Mouse (Mus musculus): ENCODE measurements around the gene Rabgap1l. TPM values are rescaled to one million over a fixed set of nuclear protein-coding genes. Genes with fewer than 3 reads are reported as not detected.

Rabgap1l gene
- polyA plus RNA-seq, 1 experiment from 2014 or later = 12.0 TPM

- Histone ChIP-seq H3K9me3 (replicated peaks; ENCODE audit: low read length) (no peaks in the 10 kb centered on the region), H3K27me3 (ENCODE audit: insufficient read depth, low read length) (no peaks in the 10 kb centered on the region), H3K9ac (ENCODE audit: low read depth, low read length) (no peak overlapping the region), H3K36me3 (ENCODE audit: insufficient read depth, low read length) (no peaks in the 10 kb centered on the region), H3K4me1 (replicated peaks; ENCODE audit: insufficient read depth, low read length) (no peaks in the 10 kb centered on the region), H3K4me2 (ENCODE audit: low read length) (no peak overlapping the region), H3K4me3 (replicated peaks; ENCODE audit: low read depth, low read length) (no peak overlapping the region), H3K27ac (no peak overlapping the region)
- 82% methylated on average over 1 of the region's 1 CpGs for WGBS
- ATAC-seq (replicated peaks; ENCODE audit: low FRiP score, low read depth) (no peak), DNase-seq (ENCODE audit: low spot score) (no peak)
- no peak for TF ChIP-seq CTCF (IDR thresholded peaks at IDR 0.05; ENCODE audit: low read depth)
Measured at GRCm38 (mm10) chr1:160774166-160774565, 18.8 kb downstream of the Rabgap1l start.

- Histone ChIP-seq H3K4me3 (replicated peaks; ENCODE audit: low read depth, low read length) (no peak overlapping the region), H3K9ac (ENCODE audit: low read depth, low read length) (no peak overlapping the region), H3K4me2 (ENCODE audit: low read length) (no peak overlapping the region), H3K9me3 (replicated peaks; ENCODE audit: low read length) (no peaks in the 10 kb centered on the region), H3K4me1 (replicated peaks; ENCODE audit: insufficient read depth, low read length) (no peaks in the 10 kb centered on the region), H3K36me3 (ENCODE audit: insufficient read depth, low read length) (no peaks in the 10 kb centered on the region), H3K27me3 (ENCODE audit: insufficient read depth, low read length) (no peaks in the 10 kb centered on the region), H3K27ac (no peak overlapping the region)
- DNase-seq (ENCODE audit: low spot score) (no peak), ATAC-seq (replicated peaks; ENCODE audit: low FRiP score, low read depth) (no peak)
- WGBS = 86% methylated on average over 2 of the region's 2 CpGs
- no peak for TF ChIP-seq CTCF (IDR thresholded peaks at IDR 0.05; ENCODE audit: low read depth)
Measured at GRCm38 (mm10) chr1:160765565-160765964, 27.4 kb downstream of the Rabgap1l start.

- 25% methylated on average over 3 of the region's 3 CpGs for WGBS
- peak; percentile 59 for DNase-seq (ENCODE audit: low spot score)
Measured at GRCm38 (mm10) chr1:160758243-160758642, 34.8 kb downstream of the Rabgap1l start.

GRCm38 (mm10) chr1:160755359-160755758 lies 37.7 kb downstream of the Rabgap1l start:
- H3K4me2 ChIP-seq (ENCODE audit: low read length) = no peak overlapping the region
- no peak overlapping the region for H3K9ac ChIP-seq (ENCODE audit: low read depth, low read length)
- H3K36me3 ChIP-seq (ENCODE audit: insufficient read depth, low read length) = no peaks in the 10 kb centered on the region
- H3K27ac ChIP-seq = no peak overlapping the region
- no peak overlapping the region for H3K4me3 ChIP-seq (replicated peaks; ENCODE audit: low read depth, low read length)
- H3K4me1 ChIP-seq (replicated peaks; ENCODE audit: insufficient read depth, low read length) = no peaks in the 10 kb centered on the region
- no peak for ATAC-seq (replicated peaks; ENCODE audit: low FRiP score, low read depth)
- no peaks in the 10 kb centered on the region for H3K9me3 ChIP-seq (replicated peaks; ENCODE audit: low read length)
- no peak for TF ChIP-seq CTCF (IDR thresholded peaks at IDR 0.05; ENCODE audit: low read depth)
- DNase-seq (ENCODE audit: low spot score) = peak; percentile 32
- H3K27me3 ChIP-seq (ENCODE audit: insufficient read depth, low read length) = no peaks in the 10 kb centered on the region

More at GRCm38 (mm10) chr1:160758243-160758642, 34.8 kb downstream of the Rabgap1l start:
- Histone ChIP-seq H3K27me3 (ENCODE audit: insufficient read depth, low read length) (no peaks in the 10 kb centered on the region), H3K4me3 (replicated peaks; ENCODE audit: low read depth, low read length) (no peak overlapping the region), H3K36me3 (ENCODE audit: insufficient read depth, low read length) (no peaks in the 10 kb centered on the region), H3K4me2 (ENCODE audit: low read length) (no peak overlapping the region), H3K9me3 (replicated peaks; ENCODE audit: low read length) (no peaks in the 10 kb centered on the region), H3K9ac (ENCODE audit: low read depth, low read length) (no peak overlapping the region), H3K27ac (no peak overlapping the region), H3K4me1 (replicated peaks; ENCODE audit: insufficient read depth, low read length) (no peaks in the 10 kb centered on the region)
- peak; percentile 80 for TF ChIP-seq CTCF (IDR thresholded peaks at IDR 0.05; ENCODE audit: low read depth)
- no peak for ATAC-seq (replicated peaks; ENCODE audit: low FRiP score, low read depth)

GRCm38 (mm10) chr1:160750629-160751028 lies 42.4 kb downstream of the Rabgap1l start:
- DNase-seq (ENCODE audit: low spot score) (no peak), ATAC-seq (replicated peaks; ENCODE audit: low FRiP score, low read depth) (no peak)
- Histone ChIP-seq H3K36me3 (ENCODE audit: insufficient read depth, low read length) (no peaks in the 10 kb centered on the region), H3K27ac (no peak overlapping the region), H3K9me3 (replicated peaks; ENCODE audit: low read length) (no peaks in the 10 kb centered on the region), H3K27me3 (ENCODE audit: insufficient read depth, low read length) (no peaks in the 10 kb centered on the region), H3K4me3 (replicated peaks; ENCODE audit: low read depth, low read length) (no peak overlapping the region), H3K4me2 (ENCODE audit: low read length) (no peak overlapping the region), H3K9ac (ENCODE audit: low read depth, low read length) (no peak overlapping the region), H3K4me1 (replicated peaks; ENCODE audit: insufficient read depth, low read length) (no peaks in the 10 kb centered on the region)
- TF ChIP-seq CTCF (IDR thresholded peaks at IDR 0.05; ENCODE audit: low read depth) = no peak
- 75% methylated on average over 2 of the region's 2 CpGs for WGBS

GRCm38 (mm10) chr1:160746786-160747185 lies 46.2 kb downstream of the Rabgap1l start:
- DNase-seq (ENCODE audit: low spot score) (peak; percentile 15), ATAC-seq (replicated peaks; ENCODE audit: low FRiP score, low read depth) (no peak)
- no peak overlapping the region for H3K4me2 ChIP-seq (ENCODE audit: low read length)

GRCm38 (mm10) chr1:160745238-160745930 lies 47.6 kb downstream of the Rabgap1l start:
- no peak for TF ChIP-seq CTCF (IDR thresholded peaks at IDR 0.05; ENCODE audit: low read depth)
- no peaks in the 10 kb centered on the region for H3K9me3 ChIP-seq (replicated peaks; ENCODE audit: low read length)
- WGBS = 75% methylated on average over 7 of the region's 7 CpGs
- H3K4me1 ChIP-seq (replicated peaks; ENCODE audit: insufficient read depth, low read length) = no peaks in the 10 kb centered on the region
- no peak overlapping the region for H3K4me2 ChIP-seq (ENCODE audit: low read length)
- no peaks in the 10 kb centered on the region for H3K36me3 ChIP-seq (ENCODE audit: insufficient read depth, low read length)
- H3K27ac ChIP-seq = no peak overlapping the region
- ATAC-seq (replicated peaks; ENCODE audit: low FRiP score, low read depth) = no peak
- no peaks in the 10 kb centered on the region for H3K27me3 ChIP-seq (ENCODE audit: insufficient read depth, low read length)
- no peak overlapping the region for H3K4me3 ChIP-seq (replicated peaks; ENCODE audit: low read depth, low read length)
- no peak for DNase-seq (ENCODE audit: low spot score)
- H3K9ac ChIP-seq (ENCODE audit: low read depth, low read length) = no peak overlapping the region

More at GRCm38 (mm10) chr1:160746786-160747185, 46.2 kb downstream of the Rabgap1l start:
- no peak overlapping the region for H3K4me3 ChIP-seq (replicated peaks; ENCODE audit: low read depth, low read length)
- H3K9me3 ChIP-seq (replicated peaks; ENCODE audit: low read length) = no peaks in the 10 kb centered on the region
- no peaks in the 10 kb centered on the region for H3K27me3 ChIP-seq (ENCODE audit: insufficient read depth, low read length)
- no peaks in the 10 kb centered on the region for H3K4me1 ChIP-seq (replicated peaks; ENCODE audit: insufficient read depth, low read length)
- no peaks in the 10 kb centered on the region for H3K36me3 ChIP-seq (ENCODE audit: insufficient read depth, low read length)
- no peak overlapping the region for H3K9ac ChIP-seq (ENCODE audit: low read depth, low read length)
- H3K27ac ChIP-seq = no peak overlapping the region
- 46% methylated on average over 7 of the region's 7 CpGs for WGBS
- TF ChIP-seq CTCF (IDR thresholded peaks at IDR 0.05; ENCODE audit: low read depth) = no peak

Measured in kidney, postnatal 0 days (tissue).